Mouse (Mus musculus): ENCODE data around the gene Gm20388.

Gene Gm20388

GRCm38 (mm10) chr8:122245161-122245560, 2334.5 kb downstream of the Gm20388 start:
- DNase-seq (ENCODE audit: low read depth, low spot score), result no peak

GRCm38 (mm10) chr8:122246257-122247211, 2335.9 kb downstream of the Gm20388 start:
- DNase-seq (ENCODE audit: low read depth, low spot score), result no peak

GRCm38 (mm10) chr8:122251739-122252138, 2341.1 kb downstream of the Gm20388 start:
- no peak for DNase-seq (ENCODE audit: low read depth, low spot score)

- DNase-seq (ENCODE audit: low read depth, low spot score), result no peak
Measured at GRCm38 (mm10) chr8:122252366-122252765, 2341.7 kb downstream of the Gm20388 start.

- no peak for DNase-seq (ENCODE audit: low read depth, low spot score)
Measured at GRCm38 (mm10) chr8:122259351-122259750, 2348.7 kb downstream of the Gm20388 start.

GRCm38 (mm10) chr8:122260755-122261154, 2350.1 kb downstream of the Gm20388 start:
- DNase-seq (ENCODE audit: low read depth, low spot score), result no peak

GRCm38 (mm10) chr8:122262835-122263234, 2352.2 kb downstream of the Gm20388 start:
- no peak for DNase-seq (ENCODE audit: low read depth, low spot score)

GRCm38 (mm10) chr8:122264243-122264642, 2353.6 kb downstream of the Gm20388 start:
- no peak for DNase-seq (ENCODE audit: low read depth, low spot score)

GRCm38 (mm10) chr8:122265522-122265921, 2354.9 kb downstream of the Gm20388 start:
- DNase-seq (ENCODE audit: low read depth, low spot score), result no peak

- no peak for DNase-seq (ENCODE audit: low read depth, low spot score)
Measured at GRCm38 (mm10) chr8:122266867-122267266, 2356.2 kb downstream of the Gm20388 start.

GRCm38 (mm10) chr8:122268861-122269260, 2358.2 kb downstream of the Gm20388 start:
- no peak for DNase-seq (ENCODE audit: low read depth, low spot score)

- no peak for DNase-seq (ENCODE audit: low read depth, low spot score)
Measured at GRCm38 (mm10) chr8:122269404-122269803, 2358.8 kb downstream of the Gm20388 start.

GRCm38 (mm10) chr8:122270555-122270954, 2359.9 kb downstream of the Gm20388 start:
- no peak for DNase-seq (ENCODE audit: low read depth, low spot score)

GRCm38 (mm10) chr8:122273152-122273551, 2362.5 kb downstream of the Gm20388 start:
- no peak for DNase-seq (ENCODE audit: low read depth, low spot score)

- DNase-seq (ENCODE audit: low read depth, low spot score), result no peak
Measured at GRCm38 (mm10) chr8:122273826-122274225, 2363.2 kb downstream of the Gm20388 start.

- no peak for DNase-seq (ENCODE audit: low read depth, low spot score)
Measured at GRCm38 (mm10) chr8:122274651-122275391, 2364.2 kb downstream of the Gm20388 start.

- no peak for DNase-seq (ENCODE audit: low read depth, low spot score)
Measured at GRCm38 (mm10) chr8:122276308-122276707, 2365.7 kb downstream of the Gm20388 start.

- DNase-seq (ENCODE audit: low read depth, low spot score), result no peak
Measured at GRCm38 (mm10) chr8:122277204-122277995, 2366.8 kb downstream of the Gm20388 start.

- no peak for DNase-seq (ENCODE audit: low read depth, low spot score)
Measured at GRCm38 (mm10) chr8:122280156-122280555, 2369.5 kb downstream of the Gm20388 start.

GRCm38 (mm10) chr8:122280588-122281316, 2370.1 kb downstream of the Gm20388 start:
- no peak for DNase-seq (ENCODE audit: low read depth, low spot score)

All from c-Kit-negative CD71-positive TER-119-positive erythroid progenitor cells, embryonic 14.5 days (primary cell).